Mouse (Mus musculus) thymus, adult 2 months (tissue): ENCODE results near the gene 1700017D01Rik. TPM values are rescaled to one million over a fixed set of nuclear protein-coding genes. Genes with fewer than 3 reads are reported as not detected.
"Not testable (repeated sequence)": the region's sequence is repeated elsewhere in the genome, so short reads cannot be mapped to it uniquely, and the experiment has no call there.

ENCODE experiments used
- DNase-seq: peaks from one replicate; pipeline ENCODE4 v3.0.0; 2021
- H3K27ac ChIP-seq: fragments of 200-500 bp; 2 replicates; pipeline ENCODE4 v1.5.1; 2012; ENCODE audit warnings: low read length, control low read depth; ENCODE audit not compliant: control insufficient read depth, insufficient read depth
- H3K27me3 ChIP-seq: fragments of 200-500 bp; 2 replicates; pipeline ENCODE4 v1.6.1; 2012; ENCODE audit warnings: mild to moderate bottlenecking, low read length, moderate library complexity, mixed read lengths; ENCODE audit not compliant: control insufficient read depth, insufficient read depth
- H3K36me3 ChIP-seq: fragments of 200-500 bp; 2 replicates; pipeline ENCODE4 v1.6.1; 2012; ENCODE audit warnings: mild to moderate bottlenecking, low read length, moderate library complexity; ENCODE audit not compliant: control insufficient read depth, insufficient read depth
- H3K4me1 ChIP-seq: fragments of 200-500 bp; replicated peaks from 2 replicates; pipeline ENCODE4 v1.6.1; 2012; ENCODE audit warnings: low read length; ENCODE audit not compliant: control insufficient read depth, insufficient read depth
- H3K4me3 ChIP-seq: fragments of 200-500 bp; 2 replicates; pipeline ENCODE4 v1.5.1; 2012; ENCODE audit warnings: mild to moderate bottlenecking, low read length, control low read depth, moderate library complexity; ENCODE audit not compliant: control insufficient read depth, insufficient read depth
- CTCF ChIP-seq: fragments of 200-500 bp; IDR thresholded peaks from 2 replicates; pipeline ENCODE4 v1.5.1; 2012; ENCODE audit warnings: mild to moderate bottlenecking, control low read depth, low read length, moderate library complexity, borderline replicate concordance; ENCODE audit not compliant: control insufficient read depth, poor library complexity, insufficient read depth; ENCODE audit errors: extremely low read depth
- POLR2A ChIP-seq: fragments of 200-500 bp; IDR thresholded peaks from 2 replicates; pipeline ENCODE4 v1.6.1; 2012; ENCODE audit warnings: mild to moderate bottlenecking, low read length, control low read depth, moderate library complexity; ENCODE audit not compliant: control insufficient read depth, poor library complexity, insufficient read depth; ENCODE audit errors: extremely low read depth
- WGBS: fragments of 180-500 bp; shearing (Covaris S2); methylation state at CpG from one replicate; pipeline ENCODE4 v1.1.7; 2018; 5-methylcytosine and 5-hydroxymethylcytosine counted together
- polyA plus RNA-seq: library from polyadenylated mRNA; depleted of rRNA; stranded (reverse); fragments of >200 nt; gene quantifications from 2 replicates; pipeline ENCODE4 v1.2.3, GENCODE M21; 2012

The 1700017D01Rik gene
- polyA plus RNA-seq, 1 experiment = 0.24 TPM

DNA sequence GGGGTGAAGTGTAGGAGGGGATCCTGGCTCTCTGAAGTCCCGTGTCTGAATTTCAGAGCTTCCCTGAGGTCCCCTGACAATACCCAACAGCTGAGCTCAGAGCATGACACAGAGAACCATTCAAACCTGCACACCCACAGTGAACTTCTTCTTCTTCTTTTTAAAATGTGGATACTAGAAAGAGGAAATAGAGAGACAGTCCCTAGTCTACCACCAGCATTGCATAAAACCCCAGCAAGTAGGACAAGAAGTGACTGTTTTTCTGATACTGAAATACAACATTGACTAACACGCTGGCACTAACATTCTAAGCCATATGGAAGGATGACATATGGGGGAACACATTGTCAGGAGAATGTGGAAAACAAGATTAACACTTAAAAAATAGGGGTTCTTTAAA, 11.3 kb downstream of the 1700017D01Rik start:
- no peak for DNase-seq
- no peaks in the 10 kb centered on the region for H3K36me3 ChIP-seq
- H3K27ac ChIP-seq = no peak overlapping the region
- no peaks in the 10 kb centered on the region for H3K27me3 ChIP-seq
- no peak for TF ChIP-seq CTCF
- no peak for TF ChIP-seq POLR2A
- H3K4me1 ChIP-seq = no peaks in the 10 kb centered on the region
- no peak overlapping the region for H3K4me3 ChIP-seq
- 30% methylated on average over 2 of the region's 2 CpGs for WGBS

DNA sequence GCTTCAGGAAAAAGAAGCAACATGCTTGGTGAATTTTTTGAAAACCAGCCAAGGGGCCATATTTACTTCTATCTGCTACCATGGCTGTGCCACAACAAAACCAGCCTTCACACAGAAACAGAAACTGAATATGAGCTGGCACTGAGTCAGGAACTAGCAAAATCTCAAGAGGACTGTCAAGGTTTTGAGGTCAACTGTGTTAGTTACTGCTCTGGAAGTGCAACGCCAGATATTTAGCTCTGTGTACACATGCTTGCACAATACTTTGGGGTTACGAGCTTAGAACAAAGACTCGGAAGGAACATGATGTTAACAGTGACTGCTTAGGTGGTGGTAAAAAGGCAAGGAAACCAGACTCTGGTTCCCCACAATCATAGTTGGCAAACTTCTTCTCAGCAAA, 22.9 kb downstream of the 1700017D01Rik start:
- no peaks in the 10 kb centered on the region for H3K27me3 ChIP-seq
- DNase-seq = no peak
- H3K4me1 ChIP-seq = no peaks in the 10 kb centered on the region
- no peak overlapping the region for H3K27ac ChIP-seq
- H3K4me3 ChIP-seq = no peak overlapping the region
- TF ChIP-seq POLR2A (no peak), CTCF (no peak)
- no peaks in the 10 kb centered on the region for H3K36me3 ChIP-seq
- WGBS = 18% methylated on average over 3 of the region's 3 CpGs

DNA sequence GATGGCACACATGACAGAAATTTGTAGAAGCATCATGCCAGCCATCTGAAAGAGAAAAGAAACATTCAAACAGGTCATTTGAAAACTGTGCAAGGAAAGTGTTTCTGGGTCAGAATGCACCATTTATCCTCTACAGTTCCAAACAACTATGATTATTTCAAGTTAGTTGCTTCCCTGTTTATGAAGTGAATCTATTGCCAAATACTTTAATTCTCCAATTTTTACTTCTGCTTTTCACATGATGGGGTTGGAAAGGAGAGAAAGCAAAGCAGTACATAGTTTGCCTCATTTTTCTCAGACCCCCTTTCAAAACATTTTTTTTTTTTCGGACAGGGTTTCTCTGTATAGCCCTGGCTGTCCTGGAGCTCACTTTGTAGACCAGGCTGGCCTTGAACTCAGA, 28.8 kb downstream of the 1700017D01Rik start:
- DNase-seq = no peak
- TF ChIP-seq POLR2A (no peak), CTCF (no peak)
- 72% methylated on average over 1 of the region's 1 CpGs for WGBS
- Histone ChIP-seq H3K36me3 (no peaks in the 10 kb centered on the region), H3K27ac (no peak overlapping the region), H3K4me3 (no peak overlapping the region), H3K27me3 (no peaks in the 10 kb centered on the region), H3K4me1 (no peaks in the 10 kb centered on the region)

DNA sequence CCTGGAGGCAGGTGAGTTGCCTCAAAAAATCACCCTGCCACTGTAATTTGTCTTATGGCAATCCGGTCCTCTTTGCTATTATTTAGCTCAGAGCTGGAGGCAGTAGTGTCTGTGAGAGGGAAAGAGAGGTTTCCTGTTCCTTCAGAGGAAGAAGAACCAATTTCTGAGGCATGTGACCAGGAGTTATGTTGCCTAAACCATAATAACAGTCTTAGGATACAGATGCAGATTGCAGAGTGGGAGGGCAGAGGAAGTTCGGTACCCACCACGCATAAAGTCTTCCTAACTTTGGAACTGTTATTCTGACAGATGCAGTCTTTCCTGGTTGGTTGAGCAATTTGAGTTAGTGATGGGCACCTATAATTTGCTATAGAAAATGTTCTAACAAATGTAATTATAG, 32.3 kb downstream of the 1700017D01Rik start:
- Histone ChIP-seq H3K4me1 (no peaks in the 10 kb centered on the region; the same call in 1 of the 2 replicates), H3K4me3 (no peak overlapping the region), H3K36me3 (no peaks in the 10 kb centered on the region), H3K27me3 (no peaks in the 10 kb centered on the region), H3K27ac (no peak overlapping the region)
- WGBS = 55% methylated on average over 3 of the region's 3 CpGs
- TF ChIP-seq POLR2A (no peak), CTCF (no peak)
- DNase-seq = no peak

DNA sequence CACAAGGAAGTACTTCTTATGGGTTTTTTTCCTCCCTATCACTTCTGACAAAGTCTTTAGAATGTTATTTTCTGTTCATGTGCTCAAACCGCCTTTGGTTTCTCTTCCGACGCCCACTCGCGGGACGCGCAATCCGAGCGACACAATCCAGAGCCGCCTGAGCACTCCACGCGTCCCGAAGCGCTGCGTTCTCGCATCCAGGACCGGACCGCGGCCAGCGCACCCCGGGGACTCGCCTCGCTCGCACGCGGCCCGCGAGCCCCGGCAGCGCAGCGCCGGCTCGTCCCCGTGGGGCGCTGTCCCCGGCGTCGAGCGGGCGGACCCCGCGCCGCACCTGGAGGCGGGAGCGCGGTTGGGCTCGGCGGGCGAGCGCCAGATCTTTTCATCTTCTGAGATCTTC, 38.5 kb downstream of the 1700017D01Rik start:
- not testable (repeated sequence) for DNase-seq
- H3K4me3 ChIP-seq = peak overlapping the region; percentile 37
- WGBS = 6% methylated on average over 50 of the region's 50 CpGs

DNA sequence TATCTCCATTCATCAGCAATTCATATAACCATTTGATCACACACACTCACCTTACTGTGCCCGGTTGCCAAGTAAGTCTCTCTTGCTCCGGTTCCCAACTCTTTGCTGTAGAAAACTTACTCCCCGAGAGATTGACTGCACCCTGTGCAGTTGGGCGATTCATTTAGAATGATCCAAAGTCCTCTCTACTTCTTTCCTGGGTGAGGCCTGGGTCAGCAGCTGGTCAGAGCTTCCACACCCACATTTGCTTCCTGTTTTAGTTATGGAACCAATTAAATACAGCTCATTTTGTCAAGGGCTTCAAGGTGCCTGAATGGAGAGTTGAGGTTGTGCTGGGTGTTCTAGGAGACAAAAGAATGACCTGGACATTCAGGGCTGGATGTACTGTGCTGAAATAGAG, 49.7 kb downstream of the 1700017D01Rik start, which contains the start of gene Ms4a8a:
TSS of gene Ms4a8a (minus strand) at position 169 of the 400 bp plus-strand sequence.
- Histone ChIP-seq H3K4me1 (no peaks in the 10 kb centered on the region), H3K4me3 (no peak within 1 kb of the TSS), H3K27me3 (no peaks in the 10 kb centered on the region), H3K36me3 (no peaks in the 10 kb centered on the region), H3K27ac (no peak within 1 kb of the TSS)
- WGBS = 89% methylated on average over 4 of the region's 4 CpGs
- no peak for DNase-seq
- no peak for TF ChIP-seq POLR2A
- TF ChIP-seq CTCF = no peak

More for the DNA sequence above, 38.5 kb downstream of the 1700017D01Rik start:
- H3K4me1 ChIP-seq, H3K27ac ChIP-seq, H3K27me3 ChIP-seq, H3K36me3 ChIP-seq: not testable (repeated sequence)

DNA sequence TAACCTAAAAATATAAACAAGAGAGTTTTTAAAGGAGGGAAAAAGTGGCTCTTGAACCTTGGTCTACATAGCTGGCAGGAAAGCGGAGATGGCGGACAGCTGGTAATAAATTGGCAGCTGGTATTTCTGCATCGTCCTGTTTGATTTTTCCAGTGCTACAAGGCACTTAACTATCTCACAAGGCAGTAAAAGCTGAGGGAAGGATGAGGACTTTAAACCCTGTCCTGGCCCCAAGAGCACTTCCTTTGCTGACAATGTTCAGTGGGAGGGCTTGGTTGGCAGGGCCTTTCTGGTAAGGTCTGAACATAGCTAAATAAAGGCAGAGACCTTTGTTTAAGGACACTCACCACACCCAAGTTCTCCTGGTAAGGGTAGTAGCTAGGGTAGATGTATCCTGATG, 60.3 kb downstream of the 1700017D01Rik start:
- Histone ChIP-seq H3K27ac (no peak overlapping the region), H3K27me3 (no peaks in the 10 kb centered on the region), H3K36me3 (no peaks in the 10 kb centered on the region), H3K4me3 (no peak overlapping the region), H3K4me1 (0 out of 2 replicates have a peak, but pooled peaks cover 1% of the 10 kb centered on the region)
- no peak for DNase-seq
- TF ChIP-seq POLR2A (no peak), CTCF (no peak)
- WGBS = 95% methylated on average over 3 of the region's 3 CpGs
